Mouse (Mus musculus) C2C12 (cell line): ENCODE data around the gene Nol4l.

ENCODE experiments used
- CTCF ChIP-seq: IDR thresholded peaks from one replicate; pipeline ENCODE4 v1.5.1; 2011; ENCODE audit not compliant: control insufficient read depth, insufficient read depth, insufficient read length
- MAX ChIP-seq: IDR thresholded peaks from one replicate; pipeline ENCODE4 v1.6.1; 2011; ENCODE audit warnings: mild to moderate bottlenecking, control low read depth
- MYOG ChIP-seq: IDR thresholded peaks from one replicate; pipeline ENCODE4 v1.6.1; 2011; ENCODE audit not compliant: control insufficient read depth, insufficient read length; ENCODE audit errors: extremely low read depth
- USF1 ChIP-seq: IDR thresholded peaks from one replicate; pipeline ENCODE4 v1.6.1; 2011; ENCODE audit warnings: low read depth, mild to moderate bottlenecking, control low read depth, moderate library complexity

DNA sequence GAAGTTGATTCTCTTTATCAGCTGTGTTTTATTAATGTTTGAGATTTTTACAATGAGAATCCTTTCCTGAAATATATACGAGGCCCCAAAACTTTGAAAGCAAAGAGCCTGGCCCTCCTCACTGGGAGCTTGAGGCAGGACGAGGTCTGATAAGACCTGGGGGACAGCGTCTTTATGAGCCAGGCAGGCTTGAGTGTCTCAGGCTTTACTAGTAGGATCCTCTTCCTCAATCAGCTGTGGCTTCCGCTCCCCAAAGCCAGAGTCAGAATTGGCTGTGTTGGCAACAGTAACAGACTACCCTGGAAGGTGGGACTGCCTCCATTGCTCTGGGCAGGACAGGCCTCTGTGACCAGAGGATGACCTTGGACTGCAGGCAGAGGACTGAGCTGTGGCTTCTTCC, 38.2 kb upstream of the Nol4l start:
- TF ChIP-seq CTCF (no peak), USF1 (no peak), MAX (no peak), MYOG (no peak)
